Mouse (Mus musculus): Measurements from ENCODE around the gene Nme8. TPM values are rescaled to one million over a fixed set of nuclear protein-coding genes. Genes with fewer than 3 reads are reported as not detected.

Gene Nme8
- polyA plus RNA-seq, 1 experiment from 2014 or later = not detected

- 79% methylated on average over 1 of the region's 1 CpGs for WGBS (ENCODE audit: insufficient replicate concordance)
Observed at GRCm38 (mm10) chr13:19626473-19626872, 71.1 kb downstream of the Nme8 start.

GRCm38 (mm10) chr13:19624632-19625320, 72.8 kb downstream of the Nme8 start:
- Histone ChIP-seq H3K9me3 (replicated peaks; ENCODE audit: control insufficient read depth, low read length) (no peaks in the 10 kb centered on the region), H3K27me3 (ENCODE audit: control insufficient read depth, insufficient read depth, low read length) (peaks cover 12% of the 10 kb centered on the region; the same call in 1 of the 2 replicates), H3K4me1 (ENCODE audit: control insufficient read depth, insufficient read depth, low read length) (peaks cover 2% of the 10 kb centered on the region; the same call in 1 of the 2 replicates), H3K27ac (ENCODE audit: low read depth, low read length) (no peak overlapping the region), H3K4me2 (no peak overlapping the region), H3K4me3 (ENCODE audit: low read depth, low read length) (no peak overlapping the region), H3K9ac (ENCODE audit: low read depth, low read length) (no peak overlapping the region), H3K36me3 (ENCODE audit: control insufficient read depth, insufficient read depth, low read length) (no peaks in the 10 kb centered on the region)
- 77% methylated on average over 11 of the region's 11 CpGs for WGBS (ENCODE audit: insufficient replicate concordance)
- no peak for ATAC-seq (replicated peaks; ENCODE audit: insufficient number of reproducible peaks, low FRiP score, low TSS enrichment)

More at GRCm38 (mm10) chr13:19626473-19626872, 71.1 kb downstream of the Nme8 start:
- Histone ChIP-seq H3K36me3 (ENCODE audit: control insufficient read depth, insufficient read depth, low read length) (no peaks in the 10 kb centered on the region), H3K9ac (ENCODE audit: low read depth, low read length) (no peak overlapping the region), H3K27ac (ENCODE audit: low read depth, low read length) (no peak overlapping the region), H3K4me1 (ENCODE audit: control insufficient read depth, insufficient read depth, low read length) (peaks cover 2% of the 10 kb centered on the region; the same call in 1 of the 2 replicates), H3K27me3 (ENCODE audit: control insufficient read depth, insufficient read depth, low read length) (peaks cover 9% of the 10 kb centered on the region; the same call in 1 of the 2 replicates), H3K4me3 (ENCODE audit: low read depth, low read length) (no peak overlapping the region), H3K4me2 (no peak overlapping the region), H3K9me3 (replicated peaks; ENCODE audit: control insufficient read depth, low read length) (no peaks in the 10 kb centered on the region)
- no peak for ATAC-seq (replicated peaks; ENCODE audit: insufficient number of reproducible peaks, low FRiP score, low TSS enrichment)

GRCm38 (mm10) chr13:19623228-19623905, 74.2 kb downstream of the Nme8 start:
- 20% methylated on average over 30 of the region's 30 CpGs for WGBS (ENCODE audit: insufficient replicate concordance)
- no peak overlapping the region for H3K27ac ChIP-seq (ENCODE audit: low read depth, low read length)

GRCm38 (mm10) chr13:19622573-19623227, 74.9 kb downstream of the Nme8 start, which contains the start of gene Sfrp4:
Sfrp4 (plus strand) TSS chr13:19623104.
- ATAC-seq (replicated peaks; ENCODE audit: insufficient number of reproducible peaks, low FRiP score, low TSS enrichment) = no peak
- Histone ChIP-seq H3K9me3 (replicated peaks; ENCODE audit: control insufficient read depth, low read length) (no peaks in the 10 kb centered on the region), H3K4me2 (peak within 1 kb of the TSS; percentile 94), H3K4me1 (ENCODE audit: control insufficient read depth, insufficient read depth, low read length) (peaks cover 2% of the 10 kb centered on the region; the same call in 1 of the 2 replicates), H3K4me3 (ENCODE audit: low read depth, low read length) (peak within 1 kb of the TSS; percentile 48), H3K9ac (ENCODE audit: low read depth, low read length) (peak within 1 kb of the TSS; percentile 60), H3K36me3 (ENCODE audit: control insufficient read depth, insufficient read depth, low read length) (no peaks in the 10 kb centered on the region), H3K27me3 (ENCODE audit: control insufficient read depth, insufficient read depth, low read length) (peaks cover 12% of the 10 kb centered on the region; the same call in 1 of the 2 replicates), H3K27ac (ENCODE audit: low read depth, low read length) (no peak within 1 kb of the TSS)
- 5% methylated on average over 25 of the region's 25 CpGs for WGBS (ENCODE audit: insufficient replicate concordance)

More at GRCm38 (mm10) chr13:19623228-19623905, 74.2 kb downstream of the Nme8 start:
- Histone ChIP-seq H3K27me3 (ENCODE audit: control insufficient read depth, insufficient read depth, low read length) (peaks cover 12% of the 10 kb centered on the region; the same call in 1 of the 2 replicates), H3K4me1 (ENCODE audit: control insufficient read depth, insufficient read depth, low read length) (peaks cover 2% of the 10 kb centered on the region; the same call in 1 of the 2 replicates), H3K9ac (ENCODE audit: low read depth, low read length) (peak overlapping the region; percentile 60), H3K4me3 (ENCODE audit: low read depth, low read length) (peak overlapping the region; percentile 48), H3K36me3 (ENCODE audit: control insufficient read depth, insufficient read depth, low read length) (no peaks in the 10 kb centered on the region), H3K9me3 (replicated peaks; ENCODE audit: control insufficient read depth, low read length) (no peaks in the 10 kb centered on the region), H3K4me2 (peak overlapping the region; percentile 94)
- no peak for ATAC-seq (replicated peaks; ENCODE audit: insufficient number of reproducible peaks, low FRiP score, low TSS enrichment)

- Histone ChIP-seq H3K4me3 (ENCODE audit: low read depth, low read length) (peak within 1 kb of the TSS; percentile 78), H3K36me3 (ENCODE audit: control insufficient read depth, insufficient read depth, low read length) (no peaks in the 10 kb centered on the region), H3K9ac (ENCODE audit: low read depth, low read length) (peak within 1 kb of the TSS; percentile 76), H3K27ac (ENCODE audit: low read depth, low read length) (peak within 1 kb of the TSS; percentile 50; the same call in 1 of the 2 replicates), H3K9me3 (replicated peaks; ENCODE audit: control insufficient read depth, low read length) (no peaks in the 10 kb centered on the region), H3K4me2 (peak within 1 kb of the TSS; percentile 86), H3K4me1 (ENCODE audit: control insufficient read depth, insufficient read depth, low read length) (peaks cover 2% of the 10 kb centered on the region; the same call in 1 of the 2 replicates), H3K27me3 (ENCODE audit: control insufficient read depth, insufficient read depth, low read length) (peaks cover 12% of the 10 kb centered on the region; the same call in 1 of the 2 replicates)
- under 1% methylated on average over 46 of the region's 46 CpGs for WGBS (ENCODE audit: insufficient replicate concordance)
- ATAC-seq (replicated peaks; ENCODE audit: insufficient number of reproducible peaks, low FRiP score, low TSS enrichment) = peak; percentile 71
Observed at GRCm38 (mm10) chr13:19619216-19619927, 78.2 kb downstream of the Nme8 start, which contains the start of gene Epdr1. Epdr1 (minus strand) TSS chr13:19619927.

- H3K27me3 ChIP-seq (ENCODE audit: control insufficient read depth, insufficient read depth, low read length) = peaks cover 9% of the 10 kb centered on the region; the same call in 1 of the 2 replicates
- H3K27ac ChIP-seq (ENCODE audit: low read depth, low read length) = peak overlapping the region; percentile 50; the same call in 1 of the 2 replicates
Observed at GRCm38 (mm10) chr13:19618841-19619215, 78.8 kb downstream of the Nme8 start.

GRCm38 (mm10) chr13:19618081-19618480, 79.5 kb downstream of the Nme8 start:
- Histone ChIP-seq H3K4me3 (ENCODE audit: low read depth, low read length) (no peak overlapping the region), H3K27ac (ENCODE audit: low read depth, low read length) (no peak overlapping the region), H3K9ac (ENCODE audit: low read depth, low read length) (no peak overlapping the region), H3K4me2 (no peak overlapping the region), H3K27me3 (ENCODE audit: control insufficient read depth, insufficient read depth, low read length) (0 out of 2 replicates have a peak, but pooled peaks cover 3% of the 10 kb centered on the region), H3K4me1 (ENCODE audit: control insufficient read depth, insufficient read depth, low read length) (no peaks in the 10 kb centered on the region; the same call in 1 of the 2 replicates), H3K36me3 (ENCODE audit: control insufficient read depth, insufficient read depth, low read length) (no peaks in the 10 kb centered on the region), H3K9me3 (replicated peaks; ENCODE audit: control insufficient read depth, low read length) (no peaks in the 10 kb centered on the region)
- WGBS (ENCODE audit: insufficient replicate concordance) = 79% methylated on average over 4 of the region's 4 CpGs
- no peak for ATAC-seq (replicated peaks; ENCODE audit: insufficient number of reproducible peaks, low FRiP score, low TSS enrichment)

More at GRCm38 (mm10) chr13:19618841-19619215, 78.8 kb downstream of the Nme8 start:
- Histone ChIP-seq H3K9me3 (replicated peaks; ENCODE audit: control insufficient read depth, low read length) (no peaks in the 10 kb centered on the region), H3K4me1 (ENCODE audit: control insufficient read depth, insufficient read depth, low read length) (peaks cover 2% of the 10 kb centered on the region; the same call in 1 of the 2 replicates), H3K9ac (ENCODE audit: low read depth, low read length) (peak overlapping the region; percentile 76), H3K4me3 (ENCODE audit: low read depth, low read length) (peak overlapping the region; percentile 78), H3K36me3 (ENCODE audit: control insufficient read depth, insufficient read depth, low read length) (no peaks in the 10 kb centered on the region), H3K4me2 (peak overlapping the region; percentile 86)
- peak; percentile 33 for ATAC-seq (replicated peaks; ENCODE audit: insufficient number of reproducible peaks, low FRiP score, low TSS enrichment)
- WGBS (ENCODE audit: insufficient replicate concordance) = 12% methylated on average over 5 of the region's 5 CpGs
